Mouse (Mus musculus) limb, embryonic 11.5 days (tissue): ENCODE measurements at regions not wholly inside any gene's neighbourhood (a gene's known extent, or its start where the extent isn't known, plus 50 kb on each side); places are given as distances from the start of the nearest gene placed in this dataset.

Experiments
- ATAC-seq: fragments of 200-750 bp; cut with Nextera tagmentation; 2 replicates; pipeline ENCODE4 v1.8.0; 2017; ENCODE audit warnings: low read depth; ENCODE audit not compliant: insufficient number of reproducible peaks, low FRiP score, low TSS enrichment
- DNase-seq: peaks from one replicate; pipeline ENCODE4 v3.0.0-alpha.2; 2015; ENCODE audit warnings: low spot score
- H3K27ac ChIP-seq: fragments of 300-500 bp; sonication (generic); replicated peaks from 2 replicates; pipeline ENCODE4 v1.5.1; 2014; ENCODE audit warnings: low read depth, mild to moderate bottlenecking, low read length
- H3K27me3 ChIP-seq: fragments of 300-500 bp; sonication (generic); 2 replicates; pipeline ENCODE4 v1.6.1; 2014; ENCODE audit warnings: mild to moderate bottlenecking, low read length, mixed read lengths; ENCODE audit not compliant: control insufficient read depth, insufficient read depth
- H3K36me3 ChIP-seq: fragments of 300-500 bp; sonication (generic); 2 replicates; pipeline ENCODE4 v1.6.1; 2014; ENCODE audit warnings: mild to moderate bottlenecking, low read length, moderate library complexity, mixed read lengths; ENCODE audit not compliant: control insufficient read depth, insufficient read depth
- H3K4me1 ChIP-seq: fragments of 300-500 bp; sonication (generic); 2 replicates; pipeline ENCODE4 v1.6.1; 2014; ENCODE audit warnings: low read length, mixed read lengths; ENCODE audit not compliant: control insufficient read depth, insufficient read depth
- H3K4me2 ChIP-seq: fragments of 300-500 bp; sonication (generic); 2 replicates; pipeline ENCODE4 v1.6.1; 2014; ENCODE audit warnings: low read depth, mild to moderate bottlenecking, moderate library complexity; ENCODE audit not compliant: severe bottlenecking
- H3K4me3 ChIP-seq: fragments of 300-500 bp; sonication (generic); 2 replicates; pipeline ENCODE4 v1.5.1; 2014; ENCODE audit warnings: low read depth, low read length
- H3K9ac ChIP-seq: fragments of 300-500 bp; sonication (generic); 2 replicates; pipeline ENCODE4 v1.6.1; 2014; ENCODE audit warnings: mild to moderate bottlenecking, low read length
- H3K9me3 ChIP-seq: fragments of 300-500 bp; sonication (generic); 2 replicates; pipeline ENCODE4 v1.6.1; 2016; ENCODE audit warnings: low read length; ENCODE audit not compliant: control insufficient read depth
- WGBS: fragments of 180-500 bp; shearing (Covaris S2); extraction: QIAGEN DNeasy Blood & Tissue Kit; methylation state at CpG from one replicate; pipeline ENCODE4 v1.1.7; 2014; 5-methylcytosine and 5-hydroxymethylcytosine counted together

GRCm38 (mm10) chr2:75409806-75410205 lies 249.3 kb upstream of the Hnrnpa3 start:
- no peak overlapping the region for H3K4me2 ChIP-seq
- H3K4me1 ChIP-seq, result no peaks in the 10 kb centered on the region
- H3K9me3 ChIP-seq, result no peaks in the 10 kb centered on the region
- no peak overlapping the region for H3K9ac ChIP-seq
- H3K4me3 ChIP-seq, result no peak overlapping the region
- H3K36me3 ChIP-seq, result no peaks in the 10 kb centered on the region
- H3K27ac ChIP-seq, result no peak overlapping the region
- ATAC-seq, result no peak
- 92% methylated on average over 7 of the region's 7 CpGs for WGBS
- no peak for DNase-seq
- no peaks in the 10 kb centered on the region for H3K27me3 ChIP-seq

DNA sequence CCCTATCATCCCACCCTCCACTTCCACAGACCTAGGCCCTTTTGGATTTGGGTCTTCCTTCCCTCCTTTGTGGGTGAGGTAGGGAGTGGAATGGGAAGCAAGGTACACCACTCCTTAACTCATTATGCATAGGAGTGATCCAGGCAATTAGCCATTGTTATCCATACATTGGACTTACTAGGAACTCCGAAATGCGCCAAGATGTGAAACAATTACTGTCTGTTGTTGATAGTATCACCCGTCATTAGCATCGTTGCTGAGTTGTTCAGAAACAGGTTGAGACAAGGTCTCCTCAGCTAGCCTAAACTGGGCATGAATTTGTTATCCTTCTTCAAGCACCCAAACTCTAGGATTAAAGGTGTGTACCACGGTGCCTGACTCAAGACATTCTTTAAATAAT lies 246.3 kb upstream of the Hnrnpa3 start:
- Histone ChIP-seq H3K4me2 (no peak overlapping the region), H3K27me3 (no peaks in the 10 kb centered on the region), H3K4me3 (no peak overlapping the region), H3K27ac (no peak overlapping the region), H3K36me3 (no peaks in the 10 kb centered on the region), H3K4me1 (no peaks in the 10 kb centered on the region), H3K9me3 (no peaks in the 10 kb centered on the region), H3K9ac (no peak overlapping the region)
- WGBS, result 92% methylated on average over 5 of the region's 5 CpGs
- ATAC-seq (no peak), DNase-seq (no peak)

DNA sequence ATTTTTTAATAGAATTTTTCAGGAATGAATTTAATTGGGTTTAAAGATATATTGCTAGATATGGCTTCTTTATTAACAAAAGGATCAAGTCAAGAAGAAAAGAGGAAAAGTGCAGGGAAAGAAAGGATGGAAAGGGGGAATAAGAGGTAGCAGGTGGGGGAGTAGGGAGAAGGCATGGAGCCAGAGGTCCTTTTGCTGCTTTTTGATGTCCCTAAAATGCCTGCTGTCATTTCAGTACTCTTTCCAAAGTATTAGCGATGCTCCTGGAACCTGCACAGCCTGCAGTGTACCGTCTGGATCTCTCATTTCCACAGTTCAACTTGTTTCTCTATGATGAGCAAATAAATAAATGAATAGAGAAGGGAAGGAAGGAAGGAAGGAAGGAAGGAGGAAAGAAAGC lies 240.4 kb upstream of the Hnrnpa3 start:
- no peak for ATAC-seq
- H3K9ac ChIP-seq, result no peak overlapping the region

DNA sequence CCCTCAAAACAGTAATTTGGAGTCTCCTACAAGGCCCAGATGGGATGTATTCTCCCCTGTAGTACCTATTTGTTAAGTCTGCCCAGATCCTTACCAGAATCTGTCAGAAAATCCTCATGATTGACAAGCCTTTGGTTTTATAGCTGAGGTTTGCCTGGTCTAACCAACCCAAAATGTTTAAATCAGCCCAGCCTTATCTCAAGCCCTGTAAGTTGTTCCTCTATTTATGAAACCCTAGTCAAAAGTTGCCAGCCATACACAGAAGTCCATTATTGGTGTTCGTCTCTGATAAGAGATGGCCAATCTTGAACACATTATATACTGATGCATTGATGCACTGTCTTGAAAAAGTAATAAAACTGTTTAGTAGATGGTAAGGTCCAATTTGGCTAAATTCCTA lies 239.9 kb upstream of the Hnrnpa3 start:
- no peak overlapping the region for H3K9ac ChIP-seq
- H3K4me3 ChIP-seq, result no peak overlapping the region
- no peaks in the 10 kb centered on the region for H3K9me3 ChIP-seq
- no peaks in the 10 kb centered on the region for H3K36me3 ChIP-seq
- H3K27me3 ChIP-seq, result no peaks in the 10 kb centered on the region
- 98% methylated on average over 1 of the region's 1 CpGs for whole genome bisulfite sequencing
- DNase-seq, result no peak
- H3K27ac ChIP-seq, result no peak overlapping the region
- peaks cover 11% of the 10 kb centered on the region for H3K4me1 ChIP-seq
- no peak overlapping the region for H3K4me2 ChIP-seq
- no peak for ATAC-seq

More for the DNA sequence above, 240.4 kb upstream of the Hnrnpa3 start:
- Histone ChIP-seq H3K27me3 (no peaks in the 10 kb centered on the region), H3K9me3 (no peaks in the 10 kb centered on the region), H3K4me3 (no peak overlapping the region), H3K4me2 (no peak overlapping the region), H3K4me1 (peaks cover 11% of the 10 kb centered on the region), H3K36me3 (no peaks in the 10 kb centered on the region), H3K27ac (no peak overlapping the region)
- DNase-seq, result no peak
- 90% methylated on average over 2 of the region's 2 CpGs for WGBS

DNA sequence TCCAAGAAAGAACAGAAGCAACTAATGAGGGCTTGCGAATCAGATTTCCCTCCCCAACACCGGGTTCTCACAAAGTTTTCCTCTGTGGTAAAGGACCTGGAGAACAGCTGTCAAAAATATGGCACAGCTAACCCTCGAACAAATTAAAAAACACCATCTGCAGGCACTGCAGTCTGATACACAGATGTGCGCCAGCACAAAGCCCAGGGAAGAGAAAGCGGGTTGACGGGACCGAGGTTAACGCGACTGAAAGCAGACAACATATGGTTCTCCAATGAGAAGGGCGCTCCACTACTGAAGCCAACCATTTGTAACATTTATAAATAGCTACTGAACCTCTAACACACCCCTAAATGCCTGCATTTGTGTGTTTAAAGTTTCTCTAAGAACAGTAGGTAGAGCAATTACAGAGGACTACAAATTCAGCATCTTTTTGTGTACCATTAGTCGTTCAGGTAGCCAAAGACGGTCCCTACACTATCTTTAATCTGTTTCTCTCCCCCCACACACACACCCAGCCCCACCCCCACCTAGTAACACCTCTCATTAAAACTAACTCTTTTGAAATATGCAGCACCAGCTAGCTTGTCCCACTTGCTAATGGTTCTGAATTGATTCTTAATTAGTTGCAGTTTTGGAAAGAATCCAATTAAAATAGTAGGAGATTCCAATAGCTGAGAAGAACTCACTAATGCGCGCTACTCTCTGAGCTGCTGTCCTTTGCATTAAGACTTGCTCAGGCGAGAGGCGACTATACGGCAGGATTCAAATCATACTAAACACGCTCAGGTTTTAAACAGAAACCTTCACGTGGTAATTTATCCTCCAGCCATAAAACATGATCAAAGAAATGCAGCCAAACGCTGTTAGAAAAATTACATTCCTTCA lies 236.0 kb upstream of the Hnrnpa3 start:
- no peak overlapping the region for H3K4me3 ChIP-seq
- peaks cover 17% of the 10 kb centered on the region for H3K4me1 ChIP-seq
- no peaks in the 10 kb centered on the region for H3K27me3 ChIP-seq
- ATAC-seq, result no peak
- peak; percentile 77 for DNase-seq
- 14% methylated on average over 20 of the region's 20 CpGs for WGBS
- H3K36me3 ChIP-seq, result no peaks in the 10 kb centered on the region
- peak overlapping the region; percentile 79 for H3K27ac ChIP-seq
- peak overlapping the region; percentile 31; the same call in 1 of the 2 replicates for H3K4me2 ChIP-seq
- H3K9ac ChIP-seq, result 0 out of 2 replicates have a peak overlapping the region, but pooled peaks have one; percentile 22
- H3K9me3 ChIP-seq, result no peaks in the 10 kb centered on the region

- H3K27ac ChIP-seq, result no peak overlapping the region
- WGBS, result 5% methylated on average over 5 of the region's 5 CpGs
- H3K9ac ChIP-seq, result no peak overlapping the region
- H3K27me3 ChIP-seq, result no peaks in the 10 kb centered on the region
- DNase-seq (peak; percentile 71), ATAC-seq (peak; percentile 79)
- H3K36me3 ChIP-seq, result no peaks in the 10 kb centered on the region
- no peaks in the 10 kb centered on the region for H3K9me3 ChIP-seq
- H3K4me1 ChIP-seq, result peaks cover 17% of the 10 kb centered on the region
- no peak overlapping the region for H3K4me3 ChIP-seq
- peak overlapping the region; percentile 5; the same call in 1 of the 2 replicates for H3K4me2 ChIP-seq
These were observed 235.2 kb upstream of the Hnrnpa3 start for GRCm38 (mm10) chr2:75423872-75424271.

- no peaks in the 10 kb centered on the region for H3K27me3 ChIP-seq
- H3K4me3 ChIP-seq, result no peak overlapping the region
- H3K27ac ChIP-seq, result no peak overlapping the region
- H3K9ac ChIP-seq, result no peak overlapping the region
- peaks cover 17% of the 10 kb centered on the region for H3K4me1 ChIP-seq
- H3K36me3 ChIP-seq, result no peaks in the 10 kb centered on the region
- DNase-seq, result no peak
- WGBS, result 19% methylated on average over 7 of the region's 7 CpGs
- no peaks in the 10 kb centered on the region for H3K9me3 ChIP-seq
- H3K4me2 ChIP-seq, result no peak overlapping the region
- no peak for ATAC-seq
These were observed 234.7 kb upstream of the Hnrnpa3 start for GRCm38 (mm10) chr2:75424363-75424762.

- no peak overlapping the region for H3K9ac ChIP-seq
- 27% methylated on average over 14 of the region's 14 CpGs for WGBS
- DNase-seq (peak; percentile 44), ATAC-seq (no peak)
- H3K4me2 ChIP-seq, result no peak overlapping the region; the same call in 1 of the 2 replicates
- no peaks in the 10 kb centered on the region for H3K36me3 ChIP-seq
- H3K4me1 ChIP-seq, result peaks cover 17% of the 10 kb centered on the region
- H3K9me3 ChIP-seq, result no peaks in the 10 kb centered on the region
- H3K27ac ChIP-seq, result no peak overlapping the region
- H3K4me3 ChIP-seq, result no peak overlapping the region
- H3K27me3 ChIP-seq, result no peaks in the 10 kb centered on the region
These were observed 234.2 kb upstream of the Hnrnpa3 start for GRCm38 (mm10) chr2:75424911-75425310.
